Mouse (Mus musculus) MEL (cell line): ENCODE data around the gene Slc25a45. TPM values are rescaled to one million over a fixed set of nuclear protein-coding genes. Genes with fewer than 3 reads are reported as not detected.

Experiments used
- DNase-seq: peaks from one replicate; pipeline ENCODE4 v3.0.0; 2011; ENCODE audit warnings: low read depth, low spot score
- H3K27ac ChIP-seq: 2 replicates; pipeline ENCODE4 v1.5.1; 2012; ENCODE audit warnings: low read depth, mild to moderate bottlenecking, control low read depth, low read length, moderate library complexity; ENCODE audit not compliant: control insufficient read depth
- H3K27me3 ChIP-seq, 2 experiments: fragments of 150-350 bp in 1 of 2; sonication (generic) in 1 of 2; 2 replicates each; pipeline ENCODE4 v1.6.1; 2012; ENCODE audit warnings: low read length in 2 of 2, mild to moderate bottlenecking in 2 of 2, improper control_type of control experiment in 1 of 2, moderate library complexity in 1 of 2; ENCODE audit not compliant: insufficient read depth in 2 of 2, control insufficient read depth in 1 of 2
- H3K36me3 ChIP-seq, 2 experiments: 2 replicates each; pipeline ENCODE4 v1.6.1; 2012 to 2014; ENCODE audit warnings: low read length in 2 of 2, improper control_type of control experiment in 1 of 2, inconsistent platforms in 1 of 2, mild to moderate bottlenecking in 1 of 2; ENCODE audit not compliant: insufficient read depth in 2 of 2, control insufficient read depth in 1 of 2
- H3K4me1 ChIP-seq, 2 experiments: fragments of 150-350 bp in 1 of 2; sonication (generic) in 1 of 2; 2 replicates each; pipeline ENCODE4 v1.6.1; 2012; ENCODE audit warnings: low read length in 2 of 2, improper control_type of control experiment in 1 of 2, mild to moderate bottlenecking in 1 of 2; ENCODE audit not compliant: insufficient read depth in 2 of 2, control insufficient read depth in 1 of 2
- H3K4me3 ChIP-seq, 2 experiments: fragments of 150-350 bp in 1 of 2; sonication (generic) in 1 of 2; 2 replicates each; pipeline ENCODE4 v1.5.1; 2012; ENCODE audit warnings: low read depth in 2 of 2, low read length in 2 of 2, mild to moderate bottlenecking in 2 of 2, moderate library complexity in 2 of 2, control low read depth in 1 of 2, improper control_type of control experiment in 1 of 2; ENCODE audit not compliant: control insufficient read depth in 1 of 2, insufficient read depth in 1 of 2
- H3K79me2 ChIP-seq: 2 replicates; pipeline ENCODE4 v1.6.1; 2012; ENCODE audit warnings: mild to moderate bottlenecking, low read length, moderate library complexity; ENCODE audit not compliant: control insufficient read depth, poor library complexity, insufficient read depth
- H3K9ac ChIP-seq: 2 replicates; pipeline ENCODE4 v1.6.1; 2012; ENCODE audit warnings: low read depth, mild to moderate bottlenecking, control low read depth, low read length, moderate library complexity; ENCODE audit not compliant: control insufficient read depth, poor library complexity, severe bottlenecking
- H3K9me3 ChIP-seq: fragments of 150-350 bp; sonication (generic); replicated peaks from 2 replicates; pipeline ENCODE4 v1.6.1; 2012; ENCODE audit warnings: mild to moderate bottlenecking, low read length, improper control_type of control experiment, moderate library complexity; ENCODE audit not compliant: insufficient read depth
- CHD2 ChIP-seq: IDR thresholded peaks from 2 replicates; pipeline ENCODE4 v1.6.1; 2011; ENCODE audit warnings: low read length, improper control_type of control experiment
- E2F4 ChIP-seq: IDR thresholded peaks from 2 replicates; pipeline ENCODE4 v1.6.1; 2011; ENCODE audit warnings: low read depth, low read length, improper control_type of control experiment, borderline replicate concordance
- ELF1 ChIP-seq: IDR thresholded peaks from 2 replicates; pipeline ENCODE4 v1.6.1; 2014; ENCODE audit warnings: low read depth, mild to moderate bottlenecking, inconsistent platforms, low read length, improper control_type of control experiment, moderate library complexity
- EP300 ChIP-seq, 2 experiments: IDR thresholded peaks; 2 replicates each; pipeline ENCODE4 v1.6.1; 2011; ENCODE audit warnings: improper control_type of control experiment in 2 of 2, low read length in 2 of 2, low read depth in 1 of 2, mild to moderate bottlenecking in 1 of 2
- ETS1 ChIP-seq: IDR thresholded peaks from 2 replicates; pipeline ENCODE4 v1.6.1; 2012; ENCODE audit warnings: low read depth, mild to moderate bottlenecking, inconsistent platforms, low read length, improper control_type of control experiment, moderate library complexity
- GATA1 ChIP-seq: IDR thresholded peaks from 2 replicates; pipeline ENCODE4 v1.6.1; 2011; ENCODE audit warnings: low read depth, low read length, improper control_type of control experiment
- HCFC1 ChIP-seq: IDR thresholded peaks from 2 replicates; pipeline ENCODE4 v1.6.1; 2012; ENCODE audit warnings: low read depth, mild to moderate bottlenecking, inconsistent platforms, low read length, improper control_type of control experiment, moderate library complexity
- JUND ChIP-seq: IDR thresholded peaks from 2 replicates; pipeline ENCODE4 v1.6.1; 2011; ENCODE audit warnings: low read depth, mild to moderate bottlenecking, improper control_type of control experiment, low read length
- KAT2A ChIP-seq: conservative IDR thresholded peaks from 2 replicates; pipeline ENCODE4 v1.6.1; 2012; ENCODE audit warnings: low read depth, low read length, improper control_type of control experiment, inconsistent platforms
- MAFK ChIP-seq: IDR thresholded peaks from 2 replicates; pipeline ENCODE4 v1.6.1; 2011; ENCODE audit warnings: low read depth, mild to moderate bottlenecking, low read length, improper control_type of control experiment, borderline replicate concordance
- MAX ChIP-seq: IDR thresholded peaks from 2 replicates; pipeline ENCODE4 v1.6.1; 2011; ENCODE audit warnings: low read length, improper control_type of control experiment
- MAZ ChIP-seq: IDR thresholded peaks from 2 replicates; pipeline ENCODE4 v1.6.1; 2012; ENCODE audit warnings: low read depth, mild to moderate bottlenecking, inconsistent platforms, low read length, improper control_type of control experiment
- MEF2A ChIP-seq: IDR thresholded peaks from 2 replicates; pipeline ENCODE4 v1.6.1; 2014; ENCODE audit warnings: low read depth, mild to moderate bottlenecking, inconsistent platforms, low read length, improper control_type of control experiment; ENCODE audit not compliant: poor library complexity, insufficient replicate concordance, severe bottlenecking; ENCODE audit errors: extremely low read depth
- MXI1 ChIP-seq: IDR thresholded peaks from 2 replicates; pipeline ENCODE4 v1.6.1; 2011; ENCODE audit warnings: mild to moderate bottlenecking, low read depth, low read length, improper control_type of control experiment
- MYB ChIP-seq: IDR thresholded peaks from 2 replicates; pipeline ENCODE4 v1.6.1; 2011; ENCODE audit warnings: mild to moderate bottlenecking, low read depth, low read length, improper control_type of control experiment
- MYC ChIP-seq: IDR thresholded peaks from 2 replicates; pipeline ENCODE4 v1.6.1; 2011; ENCODE audit warnings: low read depth, mild to moderate bottlenecking, low read length, improper control_type of control experiment, moderate library complexity
- NELFE ChIP-seq: IDR thresholded peaks from 2 replicates; pipeline ENCODE4 v1.6.1; 2011; ENCODE audit warnings: low read depth, low read length, improper control_type of control experiment
- NRF1 ChIP-seq: IDR thresholded peaks from 2 replicates; pipeline ENCODE4 v1.6.1; 2014; ENCODE audit warnings: low read depth, mild to moderate bottlenecking, inconsistent platforms, low read length, improper control_type of control experiment, moderate library complexity; ENCODE audit not compliant: poor library complexity, insufficient read depth, severe bottlenecking
- POLR2A ChIP-seq, 2 experiments: IDR thresholded peaks; 2 replicates each; pipeline ENCODE4 v1.6.1; 2011 to 2012; ENCODE audit warnings: low read length in 2 of 2, mild to moderate bottlenecking in 2 of 2, control low read depth in 1 of 2, improper control_type of control experiment in 1 of 2, low read depth in 1 of 2, moderate library complexity in 1 of 2; ENCODE audit not compliant: control insufficient read depth in 1 of 2, insufficient read depth in 1 of 2, poor library complexity in 1 of 2
- POLR2AphosphoS5 ChIP-seq: IDR thresholded peaks from 2 replicates; pipeline ENCODE4 v1.6.1; 2012; ENCODE audit warnings: low read depth, borderline replicate concordance, mild to moderate bottlenecking, inconsistent platforms, low read length, moderate library complexity, mixed read lengths
- RCOR1 ChIP-seq: IDR thresholded peaks from 2 replicates; pipeline ENCODE4 v1.6.1; 2012; ENCODE audit warnings: low read depth, mild to moderate bottlenecking, inconsistent platforms, low read length, improper control_type of control experiment
- SIN3A ChIP-seq: IDR thresholded peaks from 2 replicates; pipeline ENCODE4 v1.6.1; 2012; ENCODE audit warnings: low read length, improper control_type of control experiment, inconsistent platforms
- SMC3 ChIP-seq: IDR thresholded peaks from 2 replicates; pipeline ENCODE4 v1.6.1; 2011; ENCODE audit warnings: low read depth, low read length, improper control_type of control experiment
- TAL1 ChIP-seq: IDR thresholded peaks from 2 replicates; pipeline ENCODE4 v1.6.1; 2012; ENCODE audit warnings: mild to moderate bottlenecking, inconsistent platforms, low read length, moderate library complexity, mixed read lengths
- TBP ChIP-seq: IDR thresholded peaks from 2 replicates; pipeline ENCODE4 v1.8.0; 2011; ENCODE audit warnings: low read depth, low read length, improper control_type of control experiment
- TCF12 ChIP-seq: IDR thresholded peaks from 2 replicates; pipeline ENCODE4 v1.6.1; 2014; ENCODE audit warnings: low read depth, mild to moderate bottlenecking, inconsistent platforms, low read length, improper control_type of control experiment, moderate library complexity
- UBTF ChIP-seq: IDR thresholded peaks from 2 replicates; pipeline ENCODE4 v1.6.1; 2012; ENCODE audit warnings: low read depth, mild to moderate bottlenecking, inconsistent platforms, low read length, improper control_type of control experiment, moderate library complexity, borderline replicate concordance; ENCODE audit not compliant: insufficient read depth
- ZC3H11A ChIP-seq: IDR thresholded peaks from 2 replicates; pipeline ENCODE4 v1.6.1; 2012; ENCODE audit warnings: low read depth, mild to moderate bottlenecking, inconsistent platforms, low read length, improper control_type of control experiment
- ZMIZ1 ChIP-seq: IDR thresholded peaks from 2 replicates; pipeline ENCODE4 v1.6.1; 2012; ENCODE audit warnings: low read depth, mild to moderate bottlenecking, inconsistent platforms, low read length, improper control_type of control experiment, moderate library complexity
- ZNF384 ChIP-seq: IDR thresholded peaks from 2 replicates; pipeline ENCODE4 v1.6.1; 2012; ENCODE audit warnings: low read depth, mild to moderate bottlenecking, inconsistent platforms, low read length, improper control_type of control experiment
- polyA plus RNA-seq, 2 experiments: library from polyadenylated mRNA; stranded (reverse) in 1 of 2; unstranded in 1 of 2; fragments of >175 nt in 1 of 2; fragments of >200 nt in 1 of 2; gene quantifications; 2 replicates each; pipeline versions ENCODE4 v1.2.1 to v1.2.4; 2012; ENCODE audit warnings: low replicate concordance in 2 of 2, low read depth in 1 of 2; ENCODE audit not compliant: insufficient read length in 2 of 2, insufficient read depth in 1 of 2, missing spikeins in 1 of 2
- total RNA-seq: library from RNA; depleted of rRNA; stranded (reverse); fragments of 300-350 nt; gene quantifications from 2 replicates; pipeline ENCODE4 v1.2.3, GENCODE M21; 2012

The Slc25a45 gene
- total and polyA plus RNA-seq, 3 experiments = 23.5 to 30.7 TPM; not detected in 1

DNA sequence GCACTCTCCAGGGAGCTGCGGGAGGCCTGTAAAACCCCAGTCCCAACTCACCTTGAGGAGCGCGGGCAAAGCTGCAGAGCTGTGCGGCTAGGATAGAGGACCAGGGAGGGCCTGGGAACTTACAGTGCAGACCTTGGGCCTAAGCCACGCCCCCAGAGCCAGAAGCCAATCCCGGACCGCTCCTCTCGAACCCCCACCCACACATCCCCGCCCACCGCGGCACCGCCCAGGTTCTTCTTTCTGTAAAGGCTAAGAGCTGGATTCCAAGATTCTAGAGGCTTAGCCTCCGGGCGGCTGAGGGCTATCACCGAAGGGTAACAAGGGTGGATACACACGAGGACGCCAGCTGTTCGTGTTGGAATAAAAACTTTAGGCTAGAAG lies 47.1 kb downstream of the Slc25a45 start, which contains the start of gene Cdc42ep2:
Gene Cdc42ep2, minus strand, starts transcription at position 104 of the 381 bp plus-strand sequence.
- peaks cover 0 to 12% of the 10 kb centered on the region in 2 experiments; a peak in 2 of 4 replicates for H3K36me3 ChIP-seq
- no peak for TF ChIP-seq MEF2A
- TF ChIP-seq ELF1 = no peak
- TF ChIP-seq E2F4 = no peak
- TF ChIP-seq SIN3A = 0 out of 2 replicates have a peak, but pooled peaks have one; percentile 18
- TF ChIP-seq ZC3H11A = no peak
- TF ChIP-seq TAL1 = no peak
- no peak for TF ChIP-seq GATA1
- no peak for TF ChIP-seq MYB
- no peak for TF ChIP-seq NRF1
- no peak for TF ChIP-seq MYC
- TF ChIP-seq MXI1 = 0 out of 2 replicates have a peak, but pooled peaks have one; percentile 23
- no peak for TF ChIP-seq MAX
- TF ChIP-seq JUND = no peak
- peak; percentile 47; the same call in 1 of the 2 replicates for TF ChIP-seq NELFE
- no peak for TF ChIP-seq EP300 (IDR thresholded peaks at IDR 0.05; ENCODE audit: low read depth in 1 of 2, low read length in 2 of 2)
- TF ChIP-seq TBP = 0 out of 2 replicates have a peak, but pooled peaks have one; percentile 22
- TF ChIP-seq POLR2AphosphoS5 = no peak
- 0 out of 2 replicates have a peak, but pooled peaks have one; percentile 21 for TF ChIP-seq UBTF
- no peak for TF ChIP-seq ZNF384
- TF ChIP-seq TCF12 = 0 out of 2 replicates have a peak, but pooled peaks have one; percentile 35
- TF ChIP-seq POLR2A (IDR thresholded peaks at IDR 0.05; ENCODE audit: control insufficient read depth in 1 of 2, insufficient read depth in 1 of 2, low read depth in 1 of 2, low read length in 2 of 2, poor library complexity in 1 of 2) = peak in 1 of 2 experiments; percentile 57; a peak in 1 of 4 replicates
- no peak for TF ChIP-seq SMC3
- TF ChIP-seq RCOR1 = no peak
- TF ChIP-seq HCFC1 = no peak
- TF ChIP-seq CHD2 = no peak
- TF ChIP-seq MAFK = no peak
- TF ChIP-seq KAT2A = no peak
- 0 out of 2 replicates have a peak, but pooled peaks have one; percentile 53 for TF ChIP-seq ZMIZ1
- no peak for TF ChIP-seq ETS1
- no peak for TF ChIP-seq MAZ
- peak within 1 kb of the TSS; percentile 6; the same call in 1 of the 2 replicates for H3K27ac ChIP-seq
- H3K27me3 ChIP-seq = no peaks in the 10 kb centered on the region
- peak within 1 kb of the TSS; percentile 52 for H3K9ac ChIP-seq
- H3K9me3 ChIP-seq = no peaks in the 10 kb centered on the region
- peak within 1 kb of the TSS; percentile 57 to 68 for H3K4me3 ChIP-seq
- peaks cover 12 to 16% of the 10 kb centered on the region in 2 experiments for H3K4me1 ChIP-seq
- no peaks in the 10 kb centered on the region for H3K79me2 ChIP-seq
- peak; percentile 97 for DNase-seq
